Mouse (Mus musculus): ENCODE results near the gene Nrxn3. TPM values are rescaled to one million over a fixed set of nuclear protein-coding genes. Genes with fewer than 3 reads are reported as not detected.

Nrxn3 gene
- polyA plus RNA-seq, 1 experiment: 3.0 TPM

DNA sequence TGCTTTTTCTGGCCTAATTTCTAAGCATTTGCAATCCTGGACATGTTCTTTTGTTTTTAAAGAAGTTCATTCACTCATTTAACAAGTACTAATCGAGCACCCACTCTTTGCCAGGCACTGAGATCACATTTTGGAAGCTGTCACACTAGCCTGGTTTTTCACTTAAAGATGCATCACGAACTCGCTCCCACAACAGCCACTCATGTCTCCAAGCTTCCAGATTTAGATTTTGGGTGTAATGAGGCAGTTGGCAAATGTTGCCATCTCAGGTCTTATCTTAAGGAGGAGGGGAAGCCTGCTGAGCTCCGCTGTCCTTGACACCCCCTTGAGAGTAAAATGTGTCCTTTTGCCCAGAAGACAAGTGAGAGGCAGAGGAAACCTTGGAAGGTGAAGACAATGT is 14.4 kb downstream of the Nrxn3 start:
- no peaks in the 10 kb centered on the region for H3K27me3 ChIP-seq (ENCODE audit: control insufficient read depth, insufficient read depth, insufficient read length)
- H3K4me3 ChIP-seq: no peak overlapping the region
- no peaks in the 10 kb centered on the region for H3K79me2 ChIP-seq (ENCODE audit: control insufficient read depth, insufficient read depth)
- TF ChIP-seq MAX (IDR thresholded peaks at IDR 0.05; ENCODE audit: low read depth): no peak
- no peak for TF ChIP-seq POLR2AphosphoS2 (IDR thresholded peaks at IDR 0.05; ENCODE audit: insufficient read length, low read depth)
- TF ChIP-seq POLR2A (IDR thresholded peaks at IDR 0.05; ENCODE audit: insufficient read length, low read depth): no peak
- TF ChIP-seq E2F4 (IDR thresholded peaks at IDR 0.05; ENCODE audit: insufficient read depth): no peak
- no peak for TF ChIP-seq REST (IDR thresholded peaks at IDR 0.05; ENCODE audit: insufficient read depth, insufficient read length)
- no peak for TF ChIP-seq CEBPB (IDR thresholded peaks at IDR 0.05; ENCODE audit: insufficient read depth, poor library complexity, severe bottlenecking)
- TF ChIP-seq MYOD1 (IDR thresholded peaks at IDR 0.05; ENCODE audit: control insufficient read depth in 1 of 3, insufficient read length in 2 of 3, low read depth in 2 of 3): no peak
- no peak for TF ChIP-seq MYOG (IDR thresholded peaks at IDR 0.05; ENCODE audit: control insufficient read depth in 1 of 3, insufficient read depth in 1 of 3, insufficient read length in 2 of 3, low read depth in 2 of 3)
- no peak for TF ChIP-seq SRF (IDR thresholded peaks at IDR 0.05; ENCODE audit: control insufficient read depth, insufficient read length, low read depth)
- no peak for TF ChIP-seq TCF12 (IDR thresholded peaks at IDR 0.05; ENCODE audit: insufficient read depth, poor library complexity, severe bottlenecking)
- no peak for TF ChIP-seq USF1 (IDR thresholded peaks at IDR 0.05; ENCODE audit: low read depth)
- TF ChIP-seq TCF3 (IDR thresholded peaks at IDR 0.05; ENCODE audit: insufficient read length, low read depth): no peak
- H3K4me2 ChIP-seq (ENCODE audit: low read depth): no peak overlapping the region
- no peaks in the 10 kb centered on the region for H3K36me3 ChIP-seq (ENCODE audit: control insufficient read depth, insufficient read depth)
- no peak overlapping the region for H3ac ChIP-seq (ENCODE audit: control insufficient read depth, insufficient read length)

GRCm38 (mm10) chr12:88738616-88739015 is 15.9 kb downstream of the Nrxn3 start:
- H3K4me3 ChIP-seq: no peak overlapping the region
- no peaks in the 10 kb centered on the region for H3K79me2 ChIP-seq (ENCODE audit: control insufficient read depth, insufficient read depth)
- TF ChIP-seq E2F4 (IDR thresholded peaks at IDR 0.05; ENCODE audit: insufficient read depth) (no peak), MYOD1 (IDR thresholded peaks at IDR 0.05; ENCODE audit: control insufficient read depth in 1 of 3, insufficient read length in 2 of 3, low read depth in 2 of 3) (no peak), POLR2A (IDR thresholded peaks at IDR 0.05; ENCODE audit: insufficient read length, low read depth) (no peak), MYOG (IDR thresholded peaks at IDR 0.05; ENCODE audit: control insufficient read depth in 1 of 3, insufficient read depth in 1 of 3, insufficient read length in 2 of 3, low read depth in 2 of 3) (no peak), SRF (IDR thresholded peaks at IDR 0.05; ENCODE audit: control insufficient read depth, insufficient read length, low read depth) (no peak), CEBPB (IDR thresholded peaks at IDR 0.05; ENCODE audit: insufficient read depth, poor library complexity, severe bottlenecking) (no peak), TCF3 (IDR thresholded peaks at IDR 0.05; ENCODE audit: insufficient read length, low read depth) (no peak), MAX (IDR thresholded peaks at IDR 0.05; ENCODE audit: low read depth) (no peak), USF1 (IDR thresholded peaks at IDR 0.05; ENCODE audit: low read depth) (no peak), POLR2AphosphoS2 (IDR thresholded peaks at IDR 0.05; ENCODE audit: insufficient read length, low read depth) (no peak), REST (IDR thresholded peaks at IDR 0.05; ENCODE audit: insufficient read depth, insufficient read length) (no peak), TCF12 (IDR thresholded peaks at IDR 0.05; ENCODE audit: insufficient read depth, poor library complexity, severe bottlenecking) (no peak)
- no peak overlapping the region for H3K4me2 ChIP-seq (ENCODE audit: low read depth)
- no peaks in the 10 kb centered on the region for H3K36me3 ChIP-seq (ENCODE audit: control insufficient read depth, insufficient read depth)
- H3ac ChIP-seq (ENCODE audit: control insufficient read depth, insufficient read length): no peak overlapping the region
- no peaks in the 10 kb centered on the region for H3K27me3 ChIP-seq (ENCODE audit: control insufficient read depth, insufficient read depth, insufficient read length)

DNA sequence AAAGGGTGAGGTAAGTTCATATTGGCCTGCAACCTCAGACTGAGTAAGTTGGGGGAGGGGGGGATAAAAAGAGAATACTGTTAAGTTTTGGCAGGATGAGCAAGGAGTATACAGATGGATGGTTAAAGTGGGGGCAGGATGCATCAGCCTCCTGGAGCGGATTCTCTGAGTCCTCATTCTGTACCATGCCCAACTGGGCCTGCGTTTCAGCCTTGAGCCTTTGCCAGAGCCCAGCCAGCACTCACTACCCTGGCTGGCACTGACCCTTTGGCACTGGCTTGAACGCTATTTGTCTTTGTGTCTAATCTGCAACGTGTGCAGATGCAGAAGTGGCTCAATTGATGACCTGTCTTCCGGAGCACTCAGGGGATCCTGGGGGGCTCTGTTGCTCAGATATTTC is 24.1 kb downstream of the Nrxn3 start:
- H3ac ChIP-seq (ENCODE audit: control insufficient read depth, insufficient read length): no peak overlapping the region
- H3K4me3 ChIP-seq: no peak overlapping the region
- H3K4me2 ChIP-seq (ENCODE audit: low read depth): no peak overlapping the region
- H3K36me3 ChIP-seq (ENCODE audit: control insufficient read depth, insufficient read depth): no peaks in the 10 kb centered on the region
- no peaks in the 10 kb centered on the region for H3K79me2 ChIP-seq (ENCODE audit: control insufficient read depth, insufficient read depth)
- no peaks in the 10 kb centered on the region for H3K27me3 ChIP-seq (ENCODE audit: control insufficient read depth, insufficient read depth, insufficient read length)
- TF ChIP-seq TCF3 (IDR thresholded peaks at IDR 0.05; ENCODE audit: insufficient read length, low read depth) (no peak), USF1 (IDR thresholded peaks at IDR 0.05; ENCODE audit: low read depth) (no peak), CEBPB (IDR thresholded peaks at IDR 0.05; ENCODE audit: insufficient read depth, poor library complexity, severe bottlenecking) (no peak), POLR2AphosphoS2 (IDR thresholded peaks at IDR 0.05; ENCODE audit: insufficient read length, low read depth) (no peak), MYOD1 (IDR thresholded peaks at IDR 0.05; ENCODE audit: control insufficient read depth in 1 of 3, insufficient read length in 2 of 3, low read depth in 2 of 3) (no peak), POLR2A (IDR thresholded peaks at IDR 0.05; ENCODE audit: insufficient read length, low read depth) (no peak)

GRCm38 (mm10) chr12:88764791-88765190 is 42.1 kb downstream of the Nrxn3 start:
- Histone ChIP-seq H3K79me2 (ENCODE audit: control insufficient read depth, insufficient read depth) (no peaks in the 10 kb centered on the region), H3K27me3 (ENCODE audit: control insufficient read depth, insufficient read depth, insufficient read length) (no peaks in the 10 kb centered on the region), H3K36me3 (ENCODE audit: control insufficient read depth, insufficient read depth) (no peaks in the 10 kb centered on the region), H3K4me2 (ENCODE audit: low read depth) (no peak overlapping the region), H3ac (ENCODE audit: control insufficient read depth, insufficient read length) (no peak overlapping the region), H3K4me3 (no peak overlapping the region)
- TF ChIP-seq USF1 (IDR thresholded peaks at IDR 0.05; ENCODE audit: low read depth): no peak

DNA sequence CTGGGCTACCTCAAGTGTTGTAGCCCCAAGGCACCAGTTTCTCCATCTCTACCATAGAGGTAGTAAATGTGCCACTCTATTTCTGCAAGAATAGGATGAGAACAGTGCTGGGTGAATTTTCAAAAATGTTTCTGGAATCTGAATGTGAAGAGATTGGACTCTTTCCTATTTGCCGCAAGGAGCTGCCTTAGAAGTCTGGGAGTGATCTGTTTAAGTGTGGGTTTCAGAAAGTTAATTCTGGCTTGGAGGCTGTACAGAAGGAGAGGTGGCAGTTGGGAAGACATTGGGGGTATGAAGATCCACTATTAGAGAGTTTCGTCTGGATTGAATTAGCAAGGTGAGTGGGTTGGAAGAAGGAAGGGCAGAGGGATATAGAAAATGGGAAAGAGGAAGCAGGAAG is 52.0 kb downstream of the Nrxn3 start:
- TF ChIP-seq TCF12 (IDR thresholded peaks at IDR 0.05; ENCODE audit: insufficient read depth, poor library complexity, severe bottlenecking) (no peak), E2F4 (IDR thresholded peaks at IDR 0.05; ENCODE audit: insufficient read depth) (no peak), SRF (IDR thresholded peaks at IDR 0.05; ENCODE audit: control insufficient read depth, insufficient read length, low read depth) (no peak), POLR2A (IDR thresholded peaks at IDR 0.05; ENCODE audit: insufficient read length, low read depth) (no peak), REST (IDR thresholded peaks at IDR 0.05; ENCODE audit: insufficient read depth, insufficient read length) (no peak)
- Histone ChIP-seq H3K36me3 (ENCODE audit: control insufficient read depth, insufficient read depth) (no peaks in the 10 kb centered on the region), H3K79me2 (ENCODE audit: control insufficient read depth, insufficient read depth) (no peaks in the 10 kb centered on the region), H3K27me3 (ENCODE audit: control insufficient read depth, insufficient read depth, insufficient read length) (no peaks in the 10 kb centered on the region), H3ac (ENCODE audit: control insufficient read depth, insufficient read length) (no peak overlapping the region), H3K4me3 (no peak overlapping the region), H3K4me2 (ENCODE audit: low read depth) (no peak overlapping the region)
